Mouse (Mus musculus): Measurements from ENCODE around the gene Neurod2.

Gene Neurod2
- long read RNA-seq, experiment 1, result 0 reads
- long read RNA-seq, experiment 2, result 0 reads

GRCm38 (mm10) chr11:98329081-98329959 lies at the start of gene Neurod2:
Neurod2 (minus strand) TSS chr11:98329648.
- intact Hi-C loops (cut with DNase I), result no loop called here

DNA sequence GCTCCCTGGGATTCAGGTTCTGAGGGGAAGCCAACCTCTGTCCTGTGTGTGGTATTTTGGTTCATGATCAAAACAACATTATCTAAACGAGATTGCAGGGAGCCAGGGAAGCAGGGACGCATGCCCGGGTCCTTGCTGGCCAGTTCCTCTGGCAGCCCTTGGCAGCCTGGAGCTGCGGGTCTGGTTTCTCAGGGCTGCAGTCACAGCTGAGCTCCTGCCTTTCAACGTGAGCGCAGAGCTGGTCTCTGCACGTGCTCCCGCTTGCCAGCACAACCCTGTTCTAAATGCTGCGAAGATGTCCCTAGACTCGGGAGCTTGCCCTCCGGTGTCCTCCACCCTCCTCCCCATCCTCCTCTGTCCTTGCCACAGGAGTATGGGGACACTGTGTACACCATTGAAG lies 48.3 kb upstream of the Neurod2 start:
- intact Hi-C loops (cut with DNase I), result no loop called here

DNA sequence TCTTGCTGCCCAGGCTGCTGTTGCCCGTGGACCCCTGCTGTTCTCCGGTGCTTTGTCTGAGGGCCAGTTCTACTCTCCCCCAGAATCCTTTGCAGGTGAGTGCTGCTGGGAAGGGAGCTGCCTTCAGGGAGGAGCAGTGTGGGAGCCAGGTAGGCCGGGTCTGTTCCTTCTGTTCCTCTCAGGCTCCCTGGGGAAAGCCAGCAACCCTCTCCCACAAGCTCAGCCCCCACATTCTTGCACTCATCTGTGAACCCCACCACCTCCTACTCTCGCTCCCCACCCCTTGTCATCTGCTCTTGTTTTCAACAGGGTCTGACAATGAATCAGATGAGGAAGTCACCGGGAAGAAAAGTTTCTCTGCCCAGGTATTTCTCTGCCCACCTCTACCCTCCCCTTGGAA lies 47.3 kb upstream of the Neurod2 start:
- intact Hi-C loops (cut with DNase I), result no loop called here

DNA sequence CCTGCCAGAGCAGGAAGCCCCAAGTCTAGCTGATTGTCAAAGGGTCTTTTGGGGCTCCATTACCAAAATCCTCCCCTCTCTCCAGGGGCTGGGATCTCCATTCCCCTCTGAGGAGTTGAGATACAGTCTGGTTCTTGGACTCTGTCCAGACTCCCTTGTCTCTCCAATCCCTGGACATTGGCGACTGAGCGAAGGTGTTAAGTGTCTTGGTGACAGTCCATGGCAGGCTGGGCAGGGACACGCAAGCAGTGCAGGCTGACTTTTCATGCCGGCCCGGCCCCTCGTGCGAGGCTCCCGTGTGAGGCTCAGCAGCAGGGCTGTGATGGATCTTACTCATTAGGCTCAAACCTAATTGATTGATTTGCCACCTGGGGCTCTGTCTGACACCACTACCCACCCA lies 44.8 kb upstream of the Neurod2 start:
- intact Hi-C loops (cut with DNase I), result no loop called here

GRCm38 (mm10) chr11:98373244-98373643 lies 43.8 kb upstream of the Neurod2 start:
- intact Hi-C loops (cut with DNase I), result no loop called here

- intact Hi-C loops (cut with DNase I), result no loop called here
Measured at GRCm38 (mm10) chr11:98372406-98372805, 43.0 kb upstream of the Neurod2 start.

DNA sequence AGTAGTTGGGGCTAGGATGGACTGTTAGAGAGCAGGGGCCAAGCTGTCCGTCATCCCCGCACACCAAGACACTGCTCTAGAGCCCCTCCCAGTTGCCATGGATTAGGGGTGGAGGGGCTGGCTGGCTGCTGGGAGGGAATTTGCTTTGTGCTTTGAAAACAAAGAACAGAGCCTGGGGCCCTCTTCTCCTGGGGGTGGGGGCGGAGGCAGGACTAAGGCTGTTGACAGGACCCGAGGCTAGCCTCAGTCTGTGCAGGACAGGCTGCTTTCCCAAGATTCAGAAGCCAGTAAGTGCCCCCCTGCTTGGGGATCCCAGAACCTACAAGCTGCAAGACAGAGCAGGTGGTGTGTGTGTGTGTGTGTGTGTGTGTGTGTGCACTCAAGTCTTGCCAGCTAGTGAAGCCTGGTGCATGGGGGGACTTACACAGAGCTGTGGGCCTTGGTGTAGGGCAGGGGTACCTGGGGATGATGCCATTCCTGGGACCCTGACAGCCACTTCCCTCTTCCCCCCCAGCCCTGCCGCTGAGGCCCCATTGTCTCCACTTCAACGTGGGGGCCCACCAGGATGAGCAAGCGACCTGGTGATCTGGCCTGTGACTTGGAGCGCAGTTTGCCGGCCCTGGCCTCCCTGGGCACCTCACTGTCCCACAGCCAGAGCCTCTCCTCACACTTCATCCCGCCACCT lies 42.2 kb upstream of the Neurod2 start:
- intact Hi-C loops (cut with DNase I), result no loop called here

GRCm38 (mm10) chr11:98370588-98370987 lies 41.1 kb upstream of the Neurod2 start:
- intact Hi-C loops (cut with DNase I), result no loop called here

- intact Hi-C loops (cut with DNase I), result no loop called here
Measured at GRCm38 (mm10) chr11:98369337-98369736, 39.9 kb upstream of the Neurod2 start.

GRCm38 (mm10) chr11:98367863-98368186 lies 38.4 kb upstream of the Neurod2 start:
- intact Hi-C loops (cut with DNase I), result no loop called here

DNA sequence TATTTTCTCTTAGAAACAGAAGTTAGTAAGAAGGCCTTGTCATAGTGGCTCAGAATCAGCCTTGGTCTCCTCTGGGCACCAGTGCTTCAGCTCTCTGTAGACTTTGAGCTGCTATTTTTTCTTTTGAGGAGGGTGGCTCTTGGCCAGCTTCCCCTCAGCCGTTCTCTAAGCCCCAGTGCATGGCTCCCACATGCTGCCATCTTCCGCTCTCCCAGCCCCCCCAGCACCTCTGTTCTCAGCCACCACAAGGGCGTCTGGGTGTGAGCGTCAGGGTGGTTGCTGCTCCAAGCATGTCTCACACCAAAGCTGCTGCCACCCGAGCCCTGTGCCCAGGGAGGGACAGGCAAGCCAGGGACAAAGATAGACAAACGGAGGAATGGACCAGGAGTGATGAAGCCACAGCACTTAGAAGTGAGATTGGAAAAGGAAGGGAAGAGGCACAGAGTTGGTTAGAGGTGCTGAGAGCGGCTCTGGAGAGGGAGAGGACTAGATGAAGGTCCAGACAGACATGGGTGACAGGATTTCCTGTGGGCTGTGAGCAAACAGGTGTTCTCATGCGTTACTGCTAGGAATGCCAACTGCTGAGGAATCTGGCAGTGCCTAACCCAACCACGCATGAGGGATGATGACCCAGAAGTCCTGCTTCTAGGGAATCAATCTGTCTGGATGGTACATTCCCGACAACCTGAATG lies 37.9 kb upstream of the Neurod2 start:
- intact Hi-C loops (cut with DNase I), result no loop called here

DNA sequence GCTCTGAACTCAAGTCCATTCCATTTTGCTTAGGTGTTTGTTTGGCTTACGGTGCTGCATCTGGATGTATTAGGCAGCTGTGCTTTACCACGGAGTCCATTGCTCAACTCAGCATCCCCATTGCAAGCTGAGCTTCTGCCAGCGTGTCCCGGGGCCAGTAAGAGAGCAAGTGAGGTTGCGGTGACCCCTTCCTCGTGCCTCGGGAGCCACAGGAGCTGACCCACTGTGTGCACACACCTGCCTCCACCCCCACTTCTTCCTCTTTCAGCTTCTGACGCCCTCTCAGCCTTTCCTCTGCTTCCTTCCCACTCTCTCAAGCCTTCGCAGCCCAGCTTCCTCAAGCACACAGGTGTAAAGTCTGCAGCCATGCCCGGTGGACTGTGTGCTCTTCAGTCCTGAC lies 36.8 kb upstream of the Neurod2 start:
- intact Hi-C loops (cut with DNase I), result no loop called here

- intact Hi-C loops (cut with DNase I), result no loop called here
Measured at GRCm38 (mm10) chr11:98364410-98364809, 35.0 kb upstream of the Neurod2 start.

- intact Hi-C loops (cut with DNase I), result no loop called here
Measured at GRCm38 (mm10) chr11:98363817-98364216, 34.4 kb upstream of the Neurod2 start.

DNA sequence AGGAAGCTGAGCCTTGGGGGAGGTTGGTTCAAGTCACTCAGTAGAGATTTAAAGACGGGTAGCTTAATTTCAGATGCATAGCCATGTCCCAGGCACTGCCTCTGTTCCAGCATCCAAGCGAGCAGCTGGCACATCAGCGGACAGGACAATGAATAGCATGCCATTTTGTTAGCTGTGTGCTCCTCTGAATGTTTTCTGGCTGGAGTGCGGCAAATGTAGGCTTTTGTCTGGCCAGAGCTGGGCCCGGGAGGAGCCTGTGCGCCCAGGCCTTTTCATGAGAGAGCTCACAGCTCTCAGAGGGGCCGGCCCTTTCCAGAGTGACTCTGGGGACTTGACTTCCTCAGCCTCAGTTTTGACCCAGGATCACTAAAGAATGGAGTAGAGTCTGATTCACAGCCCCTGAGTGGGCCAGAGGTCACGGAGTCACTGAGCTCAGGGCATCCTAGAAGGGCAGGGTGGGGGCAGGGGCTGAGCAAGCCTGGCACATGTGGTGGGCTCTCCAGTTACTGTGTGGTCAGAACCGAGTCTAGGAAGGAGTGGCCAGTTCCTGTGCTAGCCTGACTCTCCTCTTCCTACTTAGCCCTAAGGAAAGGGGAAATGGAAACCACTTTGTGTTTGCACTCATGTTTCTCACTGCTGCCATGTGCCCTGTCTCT lies 31.5 kb upstream of the Neurod2 start:
- intact Hi-C loops (cut with DNase I), result no loop called here

GRCm38 (mm10) chr11:98358161-98359083 lies 29.0 kb upstream of the Neurod2 start, which contains the start of gene Stard3:
Stard3 (plus strand) TSS chr11:98358368.
- intact Hi-C loops (cut with DNase I), result no loop called here

DNA sequence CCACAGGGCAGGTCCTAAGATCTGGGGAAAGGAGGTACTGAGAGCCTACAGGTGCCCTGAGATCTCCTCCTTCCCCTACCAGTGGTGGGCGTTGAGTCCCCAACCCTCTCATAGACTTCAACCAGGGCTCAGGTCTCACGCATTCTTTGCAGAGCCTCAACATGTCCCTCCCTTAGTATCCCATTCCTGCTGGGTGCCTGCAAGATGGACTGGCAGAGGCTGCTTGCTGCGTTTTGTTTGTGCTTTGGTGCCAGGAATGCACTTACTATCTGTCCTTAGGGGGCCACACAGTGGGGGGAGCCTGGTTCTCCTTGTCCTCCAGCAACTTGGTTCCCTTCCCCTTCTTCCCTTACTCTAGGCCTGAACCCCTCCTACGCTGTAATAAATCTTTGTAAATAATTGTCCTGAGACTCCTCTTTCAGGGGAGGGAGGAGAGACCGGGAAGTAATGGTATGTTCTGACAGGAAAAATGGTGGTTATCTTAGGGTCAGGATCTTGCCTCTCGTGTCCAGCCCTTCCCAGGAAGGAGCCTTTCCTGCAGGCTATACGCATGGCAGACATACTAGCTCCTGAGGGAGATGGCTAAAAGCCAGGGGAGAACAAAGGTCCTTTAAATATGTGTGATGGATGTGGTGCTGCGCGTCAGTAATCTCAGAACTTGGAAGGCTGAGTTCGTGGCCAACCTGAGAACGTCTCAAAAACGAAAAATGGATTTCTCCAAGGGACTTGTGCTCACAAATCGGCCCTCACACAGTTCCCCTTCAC lies 28.1 kb upstream of the Neurod2 start:
- intact Hi-C loops (cut with DNase I), result no loop called here

DNA sequence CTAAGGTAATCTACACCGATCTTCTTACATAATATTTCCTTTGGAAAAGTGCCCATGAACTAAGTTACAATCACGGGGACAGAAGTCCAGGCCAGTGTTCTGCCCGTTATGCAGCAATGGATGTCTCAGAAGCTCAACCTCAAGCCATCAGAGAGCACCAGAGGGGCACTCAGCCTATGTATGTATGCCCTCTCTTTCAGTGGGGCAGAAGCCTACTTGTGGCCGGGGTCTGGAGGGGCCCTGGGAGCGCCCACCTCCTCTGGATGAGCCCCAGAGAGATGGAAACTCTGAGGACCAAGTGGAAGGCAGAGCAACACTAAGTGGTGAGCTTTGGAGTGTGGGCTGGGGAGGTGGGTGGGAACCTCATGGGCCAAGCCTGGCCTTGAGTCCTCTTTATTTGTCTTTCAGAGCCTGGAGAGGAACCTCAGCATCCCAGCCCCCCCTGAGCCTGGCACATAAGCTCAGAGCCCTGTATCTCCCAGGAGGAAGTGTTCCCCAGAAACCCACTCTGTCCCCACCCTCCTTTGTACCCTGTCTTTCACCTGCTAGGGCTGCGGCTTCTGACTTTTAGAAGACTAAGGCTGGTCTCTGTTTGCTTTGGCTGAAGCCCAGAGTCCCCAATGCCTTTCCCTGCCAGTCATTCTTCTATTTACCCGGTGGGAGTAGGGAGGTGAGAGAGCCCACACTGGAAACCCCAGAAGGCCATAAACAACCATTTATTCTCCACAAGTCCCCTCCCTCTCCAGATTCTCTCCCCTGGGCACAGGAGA lies 27.4 kb upstream of the Neurod2 start:
- intact Hi-C loops (cut with DNase I), result no loop called here

GRCm38 (mm10) chr11:98355732-98356299 lies 26.4 kb upstream of the Neurod2 start:
- intact Hi-C loops (cut with DNase I), result no loop called here
